Mouse (Mus musculus) midbrain, embryonic 16.5 days (tissue): ENCODE data around the gene Mrto4. TPM values are rescaled to one million over a fixed set of nuclear protein-coding genes. Genes with fewer than 3 reads are reported as not detected.

Experiments
- ATAC-seq: fragments of 200-750 bp; cut with Nextera tagmentation; 2 replicates; pipeline ENCODE4 v1.8.0; 2017; ENCODE audit warnings: moderate TSS enrichment
- H3K27ac ChIP-seq: fragments of 300-500 bp; sonication (generic); 2 replicates; pipeline ENCODE4 v1.5.1; 2014; ENCODE audit warnings: mild to moderate bottlenecking, low read length, mixed read lengths
- H3K27me3 ChIP-seq: fragments of 300-500 bp; sonication (generic); 2 replicates; pipeline ENCODE4 v1.6.1; 2014; ENCODE audit warnings: low read depth, low read length, mixed read lengths; ENCODE audit not compliant: control insufficient read depth, insufficient read depth
- H3K36me3 ChIP-seq: fragments of 300-500 bp; sonication (generic); 2 replicates; pipeline ENCODE4 v1.6.1; 2014; ENCODE audit warnings: mild to moderate bottlenecking, low read length, moderate library complexity, mixed read lengths; ENCODE audit not compliant: control insufficient read depth, insufficient read depth
- H3K4me1 ChIP-seq: fragments of 300-500 bp; sonication (generic); 2 replicates; pipeline ENCODE4 v1.6.1; 2014; ENCODE audit warnings: mild to moderate bottlenecking, low read length, mixed read lengths; ENCODE audit not compliant: control insufficient read depth, insufficient read depth
- H3K4me2 ChIP-seq: fragments of 300-500 bp; sonication (generic); 2 replicates; pipeline ENCODE4 v1.6.1; 2014; ENCODE audit warnings: mild to moderate bottlenecking, low read length, mixed read lengths
- H3K4me3 ChIP-seq: fragments of 300-500 bp; sonication (generic); 2 replicates; pipeline ENCODE4 v1.5.1; 2014; ENCODE audit warnings: low read depth, mild to moderate bottlenecking, low read length, moderate library complexity, mixed read lengths
- H3K9ac ChIP-seq: fragments of 300-500 bp; sonication (generic); 2 replicates; pipeline ENCODE4 v1.6.1; 2014; ENCODE audit warnings: low read depth, low read length, mixed read lengths
- H3K9me3 ChIP-seq: fragments of 300-500 bp; sonication (generic); replicated peaks from 2 replicates; pipeline ENCODE4 v1.6.1; 2014; ENCODE audit warnings: mild to moderate bottlenecking, low read length, mixed read lengths; ENCODE audit not compliant: control insufficient read depth, poor library complexity, severe bottlenecking
- WGBS: fragments of 180-500 bp; shearing (Covaris S2); extraction: QIAGEN DNeasy Blood & Tissue Kit; methylation state at CpG from one replicate; pipeline ENCODE4 v1.1.7; 2014; 5-methylcytosine and 5-hydroxymethylcytosine counted together
- polyA plus RNA-seq: library from polyadenylated mRNA; unstranded; fragments of >200 nt; fragmentation: Nextera tagmentation; extraction: Ambion mirVana; gene quantifications from 2 replicates; pipeline ENCODE4 v1.2.1, GENCODE M21; 2015

Mrto4 gene
- polyA plus RNA-seq, 1 experiment from 2014 or later: 82.1 TPM

GRCm38 (mm10) chr4:139380207-139380748 is 27.9 kb upstream of the Mrto4 start:
- H3K27ac ChIP-seq: peak overlapping the region; percentile 80
- ATAC-seq: peak; percentile 94
- no peaks in the 10 kb centered on the region for H3K27me3 ChIP-seq
- peaks cover 7% of the 10 kb centered on the region for H3K36me3 ChIP-seq
- no peaks in the 10 kb centered on the region for H3K9me3 ChIP-seq
- H3K9ac ChIP-seq: peak overlapping the region; percentile 83
- H3K4me1 ChIP-seq: peaks cover 22% of the 10 kb centered on the region
- peak overlapping the region; percentile 80 for H3K4me3 ChIP-seq
- peak overlapping the region; percentile 91 for H3K4me2 ChIP-seq
- under 1% methylated on average over 54 of the region's 54 CpGs for WGBS

- 15% methylated on average over 8 of the region's 8 CpGs for whole genome bisulfite sequencing
Observed at GRCm38 (mm10) chr4:139379719-139380118, 27.3 kb upstream of the Mrto4 start.

GRCm38 (mm10) chr4:139373531-139373930 is 21.2 kb upstream of the Mrto4 start:
- 95% methylated on average over 10 of the region's 10 CpGs for WGBS
- H3K27ac ChIP-seq: no peak overlapping the region
- peaks cover 47% of the 10 kb centered on the region for H3K36me3 ChIP-seq
- no peaks in the 10 kb centered on the region for H3K9me3 ChIP-seq
- H3K4me2 ChIP-seq: no peak overlapping the region
- no peaks in the 10 kb centered on the region for H3K27me3 ChIP-seq
- H3K4me3 ChIP-seq: no peak overlapping the region
- ATAC-seq: no peak
- no peaks in the 10 kb centered on the region for H3K4me1 ChIP-seq
- H3K9ac ChIP-seq: no peak overlapping the region

More at GRCm38 (mm10) chr4:139379719-139380118, 27.3 kb upstream of the Mrto4 start:
- no peak for ATAC-seq
- peaks cover 22% of the 10 kb centered on the region for H3K4me1 ChIP-seq
- no peaks in the 10 kb centered on the region for H3K27me3 ChIP-seq
- H3K4me2 ChIP-seq: peak overlapping the region; percentile 91
- H3K9ac ChIP-seq: peak overlapping the region; percentile 76
- peaks cover 10% of the 10 kb centered on the region for H3K36me3 ChIP-seq
- H3K4me3 ChIP-seq: peak overlapping the region; percentile 80
- H3K9me3 ChIP-seq: no peaks in the 10 kb centered on the region
- H3K27ac ChIP-seq: peak overlapping the region; percentile 79

GRCm38 (mm10) chr4:139373130-139373529 is 20.8 kb upstream of the Mrto4 start:
- Histone ChIP-seq H3K9me3 (no peaks in the 10 kb centered on the region), H3K27me3 (no peaks in the 10 kb centered on the region), H3K36me3 (peaks cover 48% of the 10 kb centered on the region), H3K9ac (no peak overlapping the region), H3K4me2 (no peak overlapping the region), H3K4me3 (no peak overlapping the region), H3K27ac (no peak overlapping the region), H3K4me1 (no peaks in the 10 kb centered on the region)
- 98% methylated on average over 4 of the region's 4 CpGs for WGBS
- no peak for ATAC-seq

- Histone ChIP-seq H3K4me2 (no peak overlapping the region), H3K9me3 (no peaks in the 10 kb centered on the region), H3K4me1 (no peaks in the 10 kb centered on the region), H3K9ac (no peak overlapping the region), H3K27me3 (no peaks in the 10 kb centered on the region), H3K4me3 (no peak overlapping the region), H3K36me3 (peaks cover 74% of the 10 kb centered on the region), H3K27ac (no peak overlapping the region)
- 98% methylated on average over 5 of the region's 5 CpGs for WGBS
- ATAC-seq: no peak
Observed at GRCm38 (mm10) chr4:139368038-139368437, 15.7 kb upstream of the Mrto4 start.

GRCm38 (mm10) chr4:139367336-139367735 is 15.0 kb upstream of the Mrto4 start:
- no peak for ATAC-seq
- WGBS: 94% methylated on average over 3 of the region's 3 CpGs
- peaks cover 77% of the 10 kb centered on the region for H3K36me3 ChIP-seq
- H3K4me2 ChIP-seq: no peak overlapping the region
- no peak overlapping the region for H3K4me3 ChIP-seq
- no peak overlapping the region for H3K9ac ChIP-seq
- no peak overlapping the region for H3K27ac ChIP-seq
- no peaks in the 10 kb centered on the region for H3K9me3 ChIP-seq
- no peaks in the 10 kb centered on the region for H3K4me1 ChIP-seq
- no peaks in the 10 kb centered on the region for H3K27me3 ChIP-seq

GRCm38 (mm10) chr4:139360761-139361548 is 8.6 kb upstream of the Mrto4 start:
- H3K9ac ChIP-seq: no peak overlapping the region
- no peak overlapping the region for H3K27ac ChIP-seq
- no peak overlapping the region for H3K4me3 ChIP-seq
- no peaks in the 10 kb centered on the region for H3K4me1 ChIP-seq
- H3K9me3 ChIP-seq: no peaks in the 10 kb centered on the region
- no peak overlapping the region for H3K4me2 ChIP-seq
- ATAC-seq: no peak
- WGBS: 95% methylated on average over 11 of the region's 11 CpGs
- peaks cover 64% of the 10 kb centered on the region for H3K36me3 ChIP-seq
- no peaks in the 10 kb centered on the region for H3K27me3 ChIP-seq

GRCm38 (mm10) chr4:139357211-139357610 is 4.8 kb upstream of the Mrto4 start:
- peaks cover 6% of the 10 kb centered on the region for H3K4me1 ChIP-seq
- no peak overlapping the region for H3K9ac ChIP-seq
- H3K36me3 ChIP-seq: peaks cover 39% of the 10 kb centered on the region
- no peak overlapping the region for H3K27ac ChIP-seq
- no peak overlapping the region for H3K4me3 ChIP-seq
- WGBS: 87% methylated on average over 3 of the region's 3 CpGs
- no peak overlapping the region for H3K4me2 ChIP-seq
- H3K27me3 ChIP-seq: no peaks in the 10 kb centered on the region
- no peak for ATAC-seq
- no peaks in the 10 kb centered on the region for H3K9me3 ChIP-seq

- H3K4me2 ChIP-seq: peak overlapping the region; percentile 92
- peak overlapping the region; percentile 84 for H3K9ac ChIP-seq
- ATAC-seq: peak; percentile 47; the same call in 1 of the 2 replicates
- H3K4me1 ChIP-seq: peaks cover 18% of the 10 kb centered on the region
- H3K9me3 ChIP-seq: no peaks in the 10 kb centered on the region
- peak overlapping the region; percentile 67 for H3K4me3 ChIP-seq
- peaks cover 18% of the 10 kb centered on the region for H3K36me3 ChIP-seq
- 1% methylated on average over 7 of the region's 7 CpGs for WGBS
- H3K27ac ChIP-seq: peak overlapping the region; percentile 97
- H3K27me3 ChIP-seq: no peaks in the 10 kb centered on the region
Observed at GRCm38 (mm10) chr4:139352832-139353231, 456 bp upstream of the Mrto4 start.
